Mouse (Mus musculus) liver, postnatal 0 days (tissue): ENCODE measurements around the gene Htra2. TPM values are rescaled to one million over a fixed set of nuclear protein-coding genes. Genes with fewer than 3 reads are reported as not detected.
A peak's percentile ranks its signal among the peaks of the same experiment; 100 is the strongest.

Source experiments
- ATAC-seq: fragments of 200-750 bp; cut with Nextera tagmentation; 2 replicates; pipeline ENCODE4 v1.8.0; 2017; ENCODE audit warnings: mild to moderate bottlenecking, moderate library complexity
- DNase-seq: peaks from one replicate; pipeline ENCODE4 v3.0.0-alpha.2; 2016
- H3K27ac ChIP-seq: fragments of 300-500 bp; sonication (generic); 2 replicates; pipeline ENCODE4 v1.5.1; 2014; ENCODE audit warnings: antibody characterized with exemption, moderate library complexity, mild to moderate bottlenecking, low read depth
- H3K27me3 ChIP-seq: fragments of 300-500 bp; sonication (generic); 2 replicates; pipeline ENCODE4 v1.6.1; 2014; ENCODE audit warnings: low read length, control low read depth, mixed read lengths; ENCODE audit not compliant: insufficient read depth
- H3K36me3 ChIP-seq: fragments of 300-500 bp; sonication (generic); replicated peaks from 2 replicates; pipeline ENCODE4 v1.6.1; 2014; ENCODE audit warnings: mild to moderate bottlenecking, control low read depth, low read length, moderate library complexity, mixed read lengths; ENCODE audit not compliant: insufficient read depth
- H3K4me1 ChIP-seq: fragments of 300-500 bp; sonication (generic); 2 replicates; pipeline ENCODE4 v1.6.1; 2014; ENCODE audit warnings: antibody characterized with exemption, mild to moderate bottlenecking, control low read depth; ENCODE audit not compliant: insufficient read depth
- H3K4me2 ChIP-seq: fragments of 300-500 bp; sonication (generic); 2 replicates; pipeline ENCODE4 v1.6.1; 2014; ENCODE audit warnings: low read depth, mild to moderate bottlenecking, low read length, moderate library complexity, mixed read lengths
- H3K4me3 ChIP-seq: fragments of 300-500 bp; sonication (generic); 2 replicates; pipeline ENCODE4 v1.5.1; 2014; ENCODE audit warnings: low read depth, low read length
- H3K9ac ChIP-seq: fragments of 300-500 bp; sonication (generic); replicated peaks from 2 replicates; pipeline ENCODE4 v1.6.1; 2014; ENCODE audit warnings: mild to moderate bottlenecking, moderate library complexity
- H3K9me3 ChIP-seq: fragments of 300-500 bp; sonication (generic); 2 replicates; pipeline ENCODE4 v1.6.1; 2016; ENCODE audit warnings: mild to moderate bottlenecking, control low read depth, low read length, mixed read lengths
- CTCF ChIP-seq: sonication (generic); IDR thresholded peaks from 2 replicates; pipeline ENCODE4 v1.5.1; 2016; ENCODE audit warnings: antibody characterized with exemption, low read depth
- EP300 ChIP-seq: IDR thresholded peaks from 2 replicates; pipeline ENCODE4 v1.6.1; 2016; ENCODE audit warnings: antibody characterized with exemption, low read depth, mild to moderate bottlenecking
- WGBS: fragments of 180-500 bp; shearing (Covaris S2); extraction: QIAGEN DNeasy Blood & Tissue Kit; methylation state at CpG from one replicate; pipeline ENCODE4 v1.1.7; 2014; ENCODE audit not compliant: insufficient replicate concordance; 5-methylcytosine and 5-hydroxymethylcytosine counted together
- polyA plus RNA-seq: library from polyadenylated mRNA; unstranded; fragments of >200 nt; fragmentation: Nextera tagmentation; extraction: Ambion mirVana; gene quantifications from 2 replicates; pipeline ENCODE4 v1.2.1, GENCODE M21; 2015

Gene Htra2
- polyA plus RNA-seq, 1 experiment from 2014 or later: 34.7 TPM

GRCm38 (mm10) chr6:83049367-83049766 is 5.7 kb downstream of the Htra2 start:
- Histone ChIP-seq H3K27ac (no peak overlapping the region), H3K9me3 (no peaks in the 10 kb centered on the region), H3K36me3 (peaks cover 15% of the 10 kb centered on the region), H3K27me3 (no peaks in the 10 kb centered on the region), H3K4me2 (no peak overlapping the region), H3K9ac (no peak overlapping the region), H3K4me1 (peaks cover 16% of the 10 kb centered on the region; the same call in 1 of the 2 replicates), H3K4me3 (no peak overlapping the region)
- ATAC-seq (no peak), DNase-seq (no peak)
- TF ChIP-seq CTCF: no peak
- TF ChIP-seq EP300: no peak
- 71% methylated on average over 10 of the region's 10 CpGs for WGBS

- 57% methylated on average over 9 of the region's 9 CpGs for WGBS
- TF ChIP-seq EP300 (no peak), CTCF (no peak)
- no peaks in the 10 kb centered on the region for H3K36me3 ChIP-seq
- H3K9me3 ChIP-seq: no peaks in the 10 kb centered on the region
- no peaks in the 10 kb centered on the region for H3K27me3 ChIP-seq
- H3K4me2 ChIP-seq: no peak overlapping the region
- no peak overlapping the region for H3K4me3 ChIP-seq
- no peak overlapping the region for H3K27ac ChIP-seq
- ATAC-seq: peak; percentile 27; the same call in 1 of the 2 replicates
- 0 out of 2 replicates have a peak, but pooled peaks cover 4% of the 10 kb centered on the region for H3K4me1 ChIP-seq
- no peak overlapping the region for H3K9ac ChIP-seq
- no peak for DNase-seq
Observed at GRCm38 (mm10) chr6:83044742-83045141, 10.3 kb downstream of the Htra2 start.

GRCm38 (mm10) chr6:83043993-83044392 is 11.1 kb downstream of the Htra2 start:
- no peak for ATAC-seq

GRCm38 (mm10) chr6:83043561-83043960 is 11.5 kb downstream of the Htra2 start:
- no peak overlapping the region for H3K4me3 ChIP-seq
- no peaks in the 10 kb centered on the region for H3K9me3 ChIP-seq
- ATAC-seq (no peak), DNase-seq (no peak)
- peaks cover 9% of the 10 kb centered on the region for H3K4me1 ChIP-seq
- no peak for TF ChIP-seq EP300
- TF ChIP-seq CTCF: no peak
- 72% methylated on average over 6 of the region's 6 CpGs for WGBS
- no peaks in the 10 kb centered on the region for H3K36me3 ChIP-seq
- H3K4me2 ChIP-seq: no peak overlapping the region
- no peak overlapping the region for H3K9ac ChIP-seq
- no peaks in the 10 kb centered on the region for H3K27me3 ChIP-seq
- H3K27ac ChIP-seq: no peak overlapping the region

More at GRCm38 (mm10) chr6:83043993-83044392, 11.1 kb downstream of the Htra2 start:
- H3K9me3 ChIP-seq: no peaks in the 10 kb centered on the region
- no peak overlapping the region for H3K9ac ChIP-seq
- DNase-seq: no peak
- H3K36me3 ChIP-seq: no peaks in the 10 kb centered on the region
- no peak for TF ChIP-seq EP300
- no peak for TF ChIP-seq CTCF
- H3K27ac ChIP-seq: no peak overlapping the region
- H3K4me2 ChIP-seq: no peak overlapping the region
- H3K4me3 ChIP-seq: no peak overlapping the region
- WGBS: 80% methylated on average over 5 of the region's 5 CpGs
- peaks cover 5% of the 10 kb centered on the region; the same call in 1 of the 2 replicates for H3K4me1 ChIP-seq
- H3K27me3 ChIP-seq: no peaks in the 10 kb centered on the region

- Histone ChIP-seq H3K4me3 (no peak overlapping the region), H3K9me3 (no peaks in the 10 kb centered on the region), H3K4me1 (peaks cover 16% of the 10 kb centered on the region), H3K9ac (no peak overlapping the region), H3K36me3 (no peaks in the 10 kb centered on the region), H3K27me3 (no peaks in the 10 kb centered on the region), H3K4me2 (no peak overlapping the region), H3K27ac (no peak overlapping the region)
- ATAC-seq (no peak), DNase-seq (no peak)
- 80% methylated on average over 5 of the region's 5 CpGs for WGBS
- no peak for TF ChIP-seq EP300
- TF ChIP-seq CTCF: no peak
Observed at GRCm38 (mm10) chr6:83040601-83041000, 14.5 kb downstream of the Htra2 start.

- H3K27me3 ChIP-seq: peaks cover 7% of the 10 kb centered on the region; the same call in 1 of the 2 replicates
- no peaks in the 10 kb centered on the region for H3K9me3 ChIP-seq
- H3K9ac ChIP-seq: peak overlapping the region; percentile 10; the same call in 1 of the 2 replicates
- TF ChIP-seq EP300 (peak; percentile 80; the same call in 1 of the 2 replicates), CTCF (no peak)
- ATAC-seq (peak; percentile 99), DNase-seq (peak; percentile 96)
- H3K4me2 ChIP-seq: peak overlapping the region; percentile 65
- H3K27ac ChIP-seq: peak overlapping the region; percentile 74
- no peaks in the 10 kb centered on the region for H3K36me3 ChIP-seq
- 14% methylated on average over 24 of the region's 24 CpGs for WGBS
- peak overlapping the region; percentile 21; the same call in 1 of the 2 replicates for H3K4me3 ChIP-seq
- H3K4me1 ChIP-seq: peaks cover 21% of the 10 kb centered on the region
Observed at GRCm38 (mm10) chr6:83038496-83039012, 16.5 kb downstream of the Htra2 start.

GRCm38 (mm10) chr6:83037188-83037587 is 17.9 kb downstream of the Htra2 start:
- H3K27me3 ChIP-seq: peaks cover 7% of the 10 kb centered on the region
- 83% methylated on average over 8 of the region's 8 CpGs for WGBS
- peaks cover 26% of the 10 kb centered on the region for H3K4me1 ChIP-seq

More at GRCm38 (mm10) chr6:83037188-83037587, 17.9 kb downstream of the Htra2 start:
- no peak for TF ChIP-seq CTCF
- Histone ChIP-seq H3K36me3 (no peaks in the 10 kb centered on the region), H3K4me2 (no peak overlapping the region), H3K9ac (no peak overlapping the region), H3K9me3 (no peaks in the 10 kb centered on the region), H3K27ac (no peak overlapping the region), H3K4me3 (no peak overlapping the region)
- ATAC-seq (no peak), DNase-seq (no peak)
